Mouse (Mus musculus): ENCODE results near the gene Ppp2r5b. TPM values are rescaled to one million over a fixed set of nuclear protein-coding genes. Genes with fewer than 3 reads are reported as not detected.

Gene Ppp2r5b
- polyA plus RNA-seq, 1 experiment from 2014 or later: 42.1 TPM

DNA sequence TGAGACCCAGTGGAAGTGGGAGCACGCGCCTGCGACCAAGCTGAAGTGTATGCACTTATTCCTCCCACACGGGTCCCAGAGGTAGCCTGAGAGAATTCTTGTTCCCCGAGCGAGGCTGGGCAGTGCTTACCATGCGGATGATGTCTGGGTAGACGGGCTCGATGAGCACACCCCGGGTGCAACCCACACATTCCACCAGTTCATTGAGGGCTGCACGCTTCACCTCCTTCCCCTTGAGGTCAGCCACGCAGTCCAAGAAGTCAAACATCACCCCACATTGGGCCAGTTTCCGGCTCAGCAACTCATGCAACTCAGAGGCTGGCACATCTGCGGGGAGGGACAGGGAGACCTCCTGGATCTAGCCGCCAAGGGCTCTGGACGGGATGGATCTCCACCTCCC is 2.0 kb downstream of the Ppp2r5b start:
- no peaks in the 10 kb centered on the region; the same call in 1 of the 2 replicates for H3K36me3 ChIP-seq (ENCODE audit: control insufficient read depth, insufficient read depth, low read length)
- peaks cover 4% of the 10 kb centered on the region; the same call in 1 of the 2 replicates for H3K4me1 ChIP-seq (replicated peaks; ENCODE audit: control insufficient read depth, insufficient read depth, low read length)
- no peak overlapping the region for H3K4me2 ChIP-seq (replicated peaks; ENCODE audit: low read depth, low read length)
- H3K27me3 ChIP-seq (ENCODE audit: control insufficient read depth, insufficient read depth, low read length): no peaks in the 10 kb centered on the region
- H3K9ac ChIP-seq (ENCODE audit: low read depth, low read length): no peak overlapping the region
- WGBS: 80% methylated on average over 16 of the region's 16 CpGs
- H3K27ac ChIP-seq (ENCODE audit: low read depth, low read length): no peak overlapping the region
- no peak for DNase-seq (ENCODE audit: low spot score)
- no peaks in the 10 kb centered on the region for H3K9me3 ChIP-seq (ENCODE audit: control insufficient read depth, low read length)
- no peak for ATAC-seq (ENCODE audit: low FRiP score)
- no peak overlapping the region for H3K4me3 ChIP-seq (ENCODE audit: low read depth, low read length)

DNA sequence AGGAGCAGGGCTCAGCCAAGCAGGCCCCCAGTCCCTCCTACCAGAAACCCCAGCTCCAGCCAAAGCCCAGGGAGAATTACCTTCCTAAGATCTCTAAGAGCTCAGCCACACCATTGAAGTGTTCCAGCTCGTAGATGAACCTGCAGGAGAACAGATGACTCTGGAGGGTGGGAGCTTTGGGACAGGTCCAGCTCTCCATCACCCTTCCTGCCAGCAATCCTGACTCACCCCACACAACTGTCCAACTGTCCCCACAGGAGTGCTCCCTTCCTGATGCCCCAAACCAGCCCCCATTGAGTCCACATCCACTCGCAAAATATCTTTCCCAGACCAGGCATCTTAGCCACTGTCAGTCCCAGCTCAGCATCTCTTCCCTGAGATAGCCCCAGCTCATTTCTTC is 4.6 kb downstream of the Ppp2r5b start:
- WGBS: 82% methylated on average over 2 of the region's 2 CpGs
- DNase-seq (ENCODE audit: low spot score) (no peak), ATAC-seq (ENCODE audit: low FRiP score) (no peak)
- H3K27me3 ChIP-seq (ENCODE audit: control insufficient read depth, insufficient read depth, low read length): no peaks in the 10 kb centered on the region
- H3K9ac ChIP-seq (ENCODE audit: low read depth, low read length): no peak overlapping the region
- H3K9me3 ChIP-seq (ENCODE audit: control insufficient read depth, low read length): no peaks in the 10 kb centered on the region
- H3K36me3 ChIP-seq (ENCODE audit: control insufficient read depth, insufficient read depth, low read length): no peaks in the 10 kb centered on the region; the same call in 1 of the 2 replicates
- H3K27ac ChIP-seq (ENCODE audit: low read depth, low read length): no peak overlapping the region
- H3K4me2 ChIP-seq (replicated peaks; ENCODE audit: low read depth, low read length): no peak overlapping the region
- no peak overlapping the region for H3K4me3 ChIP-seq (ENCODE audit: low read depth, low read length)
- peaks cover 4% of the 10 kb centered on the region; the same call in 1 of the 2 replicates for H3K4me1 ChIP-seq (replicated peaks; ENCODE audit: control insufficient read depth, insufficient read depth, low read length)

DNA sequence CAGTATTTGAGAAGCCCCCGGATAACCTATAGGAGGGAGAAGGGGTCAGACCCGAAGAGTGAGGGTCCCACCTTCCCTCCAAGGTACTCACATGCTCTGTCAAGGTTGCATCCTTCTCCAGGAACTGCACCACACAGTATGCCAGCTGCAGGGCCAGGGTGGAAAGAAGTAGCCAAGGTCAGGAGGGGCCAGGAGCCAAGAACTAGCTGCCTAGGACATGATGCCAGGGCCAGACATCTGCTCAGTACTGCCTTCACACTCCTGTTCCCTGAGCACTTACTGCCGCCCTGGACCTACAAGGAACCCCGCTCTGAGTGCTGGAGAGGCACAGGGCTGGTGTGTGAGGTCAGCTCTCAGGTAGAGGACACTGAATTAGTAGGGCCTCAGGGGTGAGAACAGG is 5.3 kb downstream of the Ppp2r5b start:
- WGBS: 91% methylated on average over 4 of the region's 4 CpGs
- ATAC-seq (ENCODE audit: low FRiP score): no peak
- Histone ChIP-seq H3K27me3 (ENCODE audit: control insufficient read depth, insufficient read depth, low read length) (no peaks in the 10 kb centered on the region), H3K9ac (ENCODE audit: low read depth, low read length) (no peak overlapping the region), H3K4me2 (replicated peaks; ENCODE audit: low read depth, low read length) (no peak overlapping the region), H3K9me3 (ENCODE audit: control insufficient read depth, low read length) (no peaks in the 10 kb centered on the region), H3K36me3 (ENCODE audit: control insufficient read depth, insufficient read depth, low read length) (no peaks in the 10 kb centered on the region; the same call in 1 of the 2 replicates), H3K4me1 (replicated peaks; ENCODE audit: control insufficient read depth, insufficient read depth, low read length) (peaks cover 4% of the 10 kb centered on the region; the same call in 1 of the 2 replicates), H3K27ac (ENCODE audit: low read depth, low read length) (no peak overlapping the region), H3K4me3 (ENCODE audit: low read depth, low read length) (no peak overlapping the region)
- no peak for DNase-seq (ENCODE audit: low spot score)

DNA sequence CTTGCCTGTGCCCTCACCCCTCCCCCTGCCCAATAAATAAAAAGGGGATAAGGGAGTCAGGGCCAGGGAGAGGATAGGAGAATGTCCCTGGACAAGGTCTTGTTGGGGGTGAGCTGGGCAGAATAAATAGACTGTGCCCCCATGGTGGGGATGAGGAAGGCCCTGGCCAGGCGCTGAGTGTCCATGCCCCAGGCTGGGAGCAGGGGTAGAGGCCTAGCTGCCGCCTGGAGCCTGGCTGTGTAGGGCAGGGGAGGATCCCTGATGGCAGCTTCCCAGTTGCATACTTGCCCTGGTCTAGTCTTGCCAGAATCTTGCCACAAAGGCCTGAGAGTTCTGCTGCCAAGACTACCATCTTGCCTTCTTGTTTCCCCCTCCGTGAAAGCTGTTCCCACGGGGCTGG is 7.8 kb downstream of the Ppp2r5b start:
- WGBS: 84% methylated on average over 4 of the region's 4 CpGs
- H3K27me3 ChIP-seq (ENCODE audit: control insufficient read depth, insufficient read depth, low read length): no peaks in the 10 kb centered on the region
- H3K9me3 ChIP-seq (ENCODE audit: control insufficient read depth, low read length): no peaks in the 10 kb centered on the region
- no peak for ATAC-seq (ENCODE audit: low FRiP score)
- no peak overlapping the region for H3K9ac ChIP-seq (ENCODE audit: low read depth, low read length)
- H3K4me1 ChIP-seq (replicated peaks; ENCODE audit: control insufficient read depth, insufficient read depth, low read length): no peaks in the 10 kb centered on the region
- no peaks in the 10 kb centered on the region; the same call in 1 of the 2 replicates for H3K36me3 ChIP-seq (ENCODE audit: control insufficient read depth, insufficient read depth, low read length)
- no peak for DNase-seq (ENCODE audit: low spot score)
- no peak overlapping the region for H3K27ac ChIP-seq (ENCODE audit: low read depth, low read length)
- no peak overlapping the region for H3K4me2 ChIP-seq (replicated peaks; ENCODE audit: low read depth, low read length)
- H3K4me3 ChIP-seq (ENCODE audit: low read depth, low read length): no peak overlapping the region

DNA sequence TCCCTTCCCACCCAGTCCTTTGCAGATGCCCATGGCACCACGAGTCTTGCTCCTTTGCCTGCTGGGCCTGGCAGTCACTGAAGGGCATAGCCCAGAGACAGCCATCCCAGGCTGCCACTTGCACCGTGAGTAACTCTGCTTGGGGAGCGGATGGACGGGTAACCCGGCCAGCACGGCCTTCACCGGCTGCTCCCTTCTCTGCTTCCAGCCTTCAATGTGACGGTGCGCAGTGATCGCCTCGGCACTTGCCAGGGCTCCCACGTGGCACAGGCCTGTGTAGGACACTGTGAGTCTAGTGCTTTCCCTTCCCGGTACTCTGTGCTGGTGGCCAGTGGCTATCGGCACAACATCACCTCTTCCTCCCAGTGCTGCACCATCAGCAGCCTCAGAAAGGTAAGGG is 8.9 kb downstream of the Ppp2r5b start:
- no peak overlapping the region for H3K27ac ChIP-seq (ENCODE audit: low read depth, low read length)
- no peaks in the 10 kb centered on the region for H3K27me3 ChIP-seq (ENCODE audit: control insufficient read depth, insufficient read depth, low read length)
- H3K9me3 ChIP-seq (ENCODE audit: control insufficient read depth, low read length): no peaks in the 10 kb centered on the region
- no peak overlapping the region for H3K4me2 ChIP-seq (replicated peaks; ENCODE audit: low read depth, low read length)
- no peak overlapping the region for H3K9ac ChIP-seq (ENCODE audit: low read depth, low read length)
- no peaks in the 10 kb centered on the region for H3K4me1 ChIP-seq (replicated peaks; ENCODE audit: control insufficient read depth, insufficient read depth, low read length)
- ATAC-seq (ENCODE audit: low FRiP score): no peak
- H3K4me3 ChIP-seq (ENCODE audit: low read depth, low read length): no peak overlapping the region
- 91% methylated on average over 14 of the region's 14 CpGs for WGBS
- H3K36me3 ChIP-seq (ENCODE audit: control insufficient read depth, insufficient read depth, low read length): no peaks in the 10 kb centered on the region
- no peak for DNase-seq (ENCODE audit: low spot score)

DNA sequence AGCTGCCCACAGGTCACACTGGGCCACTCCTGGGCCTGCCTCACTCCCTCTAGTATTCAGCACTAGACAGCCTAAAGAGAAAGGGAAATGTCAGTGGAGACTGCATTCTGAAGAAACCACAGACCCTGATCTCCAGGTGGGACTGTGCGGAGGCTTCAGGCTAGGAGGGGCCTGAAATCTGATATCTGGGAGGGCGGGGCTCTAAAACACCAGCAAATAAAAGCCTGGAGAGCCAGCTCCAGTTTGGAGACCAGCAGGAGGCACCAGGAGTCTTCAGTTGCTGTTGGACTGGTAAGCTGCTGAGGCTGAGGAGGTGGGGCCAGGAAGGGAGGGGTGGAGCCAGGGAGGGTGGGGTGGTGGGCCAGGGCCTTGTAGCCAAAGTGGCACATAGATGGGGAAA is 9.5 kb downstream of the Ppp2r5b start, which contains the start of gene Gpha2:
Gpha2 (plus strand) TSS at position 246 of the 400 bp plus-strand sequence.
- DNase-seq (ENCODE audit: low spot score): no peak
- 10% methylated on average over 2 of the region's 2 CpGs for WGBS

DNA sequence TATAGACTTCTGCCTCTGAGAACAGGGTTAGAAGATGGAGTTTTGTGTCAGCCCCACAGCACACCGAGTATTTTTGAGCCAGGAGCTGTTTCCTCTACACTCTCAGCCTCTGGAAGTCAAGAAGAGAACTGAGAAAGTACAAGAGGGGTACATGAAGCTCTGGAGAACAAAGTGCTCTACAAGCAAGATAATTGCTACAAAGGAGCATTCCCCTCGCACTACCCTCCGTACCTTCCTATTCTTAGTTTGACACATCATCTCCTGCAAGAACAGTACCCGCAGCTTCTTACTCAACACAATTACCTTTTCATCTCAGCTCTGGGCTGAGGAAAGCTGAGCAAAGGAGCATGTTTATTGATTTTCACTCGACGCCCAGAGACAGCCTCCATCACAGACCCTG is 17.1 kb downstream of the Ppp2r5b start:
- Histone ChIP-seq H3K4me2 (replicated peaks; ENCODE audit: low read depth, low read length) (no peak overlapping the region), H3K9ac (ENCODE audit: low read depth, low read length) (no peak overlapping the region), H3K27me3 (ENCODE audit: control insufficient read depth, insufficient read depth, low read length) (no peaks in the 10 kb centered on the region), H3K9me3 (ENCODE audit: control insufficient read depth, low read length) (no peaks in the 10 kb centered on the region), H3K27ac (ENCODE audit: low read depth, low read length) (no peak overlapping the region), H3K4me1 (replicated peaks; ENCODE audit: control insufficient read depth, insufficient read depth, low read length) (no peaks in the 10 kb centered on the region), H3K36me3 (ENCODE audit: control insufficient read depth, insufficient read depth, low read length) (no peaks in the 10 kb centered on the region), H3K4me3 (ENCODE audit: low read depth, low read length) (no peak overlapping the region)
- DNase-seq (ENCODE audit: low spot score) (no peak), ATAC-seq (ENCODE audit: low FRiP score) (no peak)
- 70% methylated on average over 6 of the region's 6 CpGs for WGBS

More for the DNA sequence above, 9.5 kb downstream of the Ppp2r5b start, which contains the start of gene Gpha2:
- Histone ChIP-seq H3K4me1 (replicated peaks; ENCODE audit: control insufficient read depth, insufficient read depth, low read length) (no peaks in the 10 kb centered on the region), H3K9ac (ENCODE audit: low read depth, low read length) (no peak within 1 kb of the TSS), H3K27ac (ENCODE audit: low read depth, low read length) (no peak within 1 kb of the TSS), H3K9me3 (ENCODE audit: control insufficient read depth, low read length) (no peaks in the 10 kb centered on the region), H3K4me3 (ENCODE audit: low read depth, low read length) (no peak within 1 kb of the TSS), H3K4me2 (replicated peaks; ENCODE audit: low read depth, low read length) (no peak within 1 kb of the TSS), H3K36me3 (ENCODE audit: control insufficient read depth, insufficient read depth, low read length) (no peaks in the 10 kb centered on the region), H3K27me3 (ENCODE audit: control insufficient read depth, insufficient read depth, low read length) (no peaks in the 10 kb centered on the region)
- ATAC-seq (ENCODE audit: low FRiP score): no peak

DNA sequence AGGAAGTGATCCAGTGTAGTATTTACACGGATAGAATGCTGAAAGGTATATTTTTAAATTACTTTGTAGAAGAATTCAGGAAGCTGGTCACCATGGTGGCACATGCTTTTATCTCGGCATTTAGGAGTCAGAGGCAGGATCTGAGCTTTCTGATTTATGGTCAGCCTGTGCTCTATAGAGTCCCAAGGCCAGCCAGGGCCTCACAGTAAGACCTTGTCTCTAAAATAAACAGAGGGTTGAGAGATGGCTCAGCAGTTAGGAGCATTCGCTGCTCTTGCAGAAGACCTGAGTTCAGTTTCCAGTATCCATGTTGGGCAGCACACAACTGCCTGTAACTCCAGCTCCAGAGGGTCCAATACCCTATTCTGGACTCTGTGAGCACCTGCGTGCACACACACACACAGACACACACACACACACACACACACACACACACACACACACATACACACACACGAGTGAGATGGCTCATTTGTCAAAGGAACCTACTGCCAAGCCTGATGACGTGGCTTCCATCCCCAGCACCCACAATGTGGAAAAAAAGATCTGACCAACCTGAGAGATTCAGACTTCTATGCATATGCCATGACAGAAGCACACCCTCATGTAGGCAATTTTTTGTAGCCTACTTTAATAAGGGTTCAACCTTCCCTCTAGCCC is 19.5 kb downstream of the Ppp2r5b start:
- WGBS: 86% methylated on average over 6 of the region's 6 CpGs
- Histone ChIP-seq H3K36me3 (ENCODE audit: control insufficient read depth, insufficient read depth, low read length) (no peaks in the 10 kb centered on the region), H3K4me1 (replicated peaks; ENCODE audit: control insufficient read depth, insufficient read depth, low read length) (no peaks in the 10 kb centered on the region), H3K27ac (ENCODE audit: low read depth, low read length) (no peak overlapping the region), H3K27me3 (ENCODE audit: control insufficient read depth, insufficient read depth, low read length) (no peaks in the 10 kb centered on the region), H3K4me2 (replicated peaks; ENCODE audit: low read depth, low read length) (no peak overlapping the region), H3K4me3 (ENCODE audit: low read depth, low read length) (no peak overlapping the region), H3K9ac (ENCODE audit: low read depth, low read length) (no peak overlapping the region), H3K9me3 (ENCODE audit: control insufficient read depth, low read length) (no peaks in the 10 kb centered on the region)
- DNase-seq (ENCODE audit: low spot score) (no peak), ATAC-seq (ENCODE audit: low FRiP score) (no peak)

DNA sequence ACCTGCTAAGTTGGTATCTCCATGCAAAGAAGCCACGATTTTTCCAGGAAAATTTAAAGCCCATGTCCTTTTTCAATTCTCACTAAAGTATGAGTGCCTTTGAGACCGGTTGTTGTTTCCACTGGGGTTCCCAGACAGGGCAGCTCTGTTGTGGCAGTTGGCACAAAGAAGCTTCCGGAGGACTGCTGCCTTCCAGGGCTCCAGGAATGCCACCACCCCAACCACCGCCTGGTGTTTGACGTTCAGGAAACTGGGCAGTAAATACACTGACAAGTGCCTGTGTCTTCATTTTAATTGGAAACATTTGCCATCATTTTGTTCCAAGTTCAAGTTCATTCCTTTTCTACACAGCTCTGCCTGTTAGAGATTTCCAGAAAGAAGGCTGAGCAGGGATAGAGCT is 29.0 kb downstream of the Ppp2r5b start:
- 74% methylated on average over 5 of the region's 5 CpGs for WGBS
- Histone ChIP-seq H3K27ac (ENCODE audit: low read depth, low read length) (no peak overlapping the region), H3K4me1 (replicated peaks; ENCODE audit: control insufficient read depth, insufficient read depth, low read length) (no peaks in the 10 kb centered on the region), H3K36me3 (ENCODE audit: control insufficient read depth, insufficient read depth, low read length) (no peaks in the 10 kb centered on the region), H3K27me3 (ENCODE audit: control insufficient read depth, insufficient read depth, low read length) (no peaks in the 10 kb centered on the region), H3K9ac (ENCODE audit: low read depth, low read length) (no peak overlapping the region), H3K4me3 (ENCODE audit: low read depth, low read length) (no peak overlapping the region), H3K9me3 (ENCODE audit: control insufficient read depth, low read length) (no peaks in the 10 kb centered on the region), H3K4me2 (replicated peaks; ENCODE audit: low read depth, low read length) (no peak overlapping the region)
- ATAC-seq (ENCODE audit: low FRiP score): no peak
- DNase-seq (ENCODE audit: low spot score): no peak
